Mouse (Mus musculus) embryonic fibroblast, embryonic 13.5 days (primary cell): ENCODE results near the gene Frmd4a. TPM values are rescaled to one million over a fixed set of nuclear protein-coding genes. Genes with fewer than 3 reads are reported as not detected.
A peak's percentile ranks its signal among the peaks of the same experiment; 100 is the strongest.

Experiments
- H3K27ac ChIP-seq: 2 replicates; pipeline ENCODE4 v1.5.1; 2012; ENCODE audit warnings: low read length, control low read depth, inconsistent platforms; ENCODE audit not compliant: insufficient read depth
- H3K4me1 ChIP-seq: 2 replicates; pipeline ENCODE4 v1.6.1; 2011; ENCODE audit warnings: low read length; ENCODE audit not compliant: control insufficient read depth, insufficient read depth
- H3K4me3 ChIP-seq: 2 replicates; pipeline ENCODE4 v1.5.1; 2011; ENCODE audit warnings: mild to moderate bottlenecking, control low read depth, low read length; ENCODE audit not compliant: insufficient read depth
- CTCF ChIP-seq: IDR thresholded peaks from 2 replicates; pipeline ENCODE4 v1.5.1; 2011; ENCODE audit warnings: mild to moderate bottlenecking, control low read depth, low read length, moderate library complexity, borderline replicate concordance; ENCODE audit not compliant: insufficient read depth
- POLR2A ChIP-seq: IDR thresholded peaks from 2 replicates; pipeline ENCODE4 v1.6.1; 2011; ENCODE audit warnings: low read depth, mild to moderate bottlenecking, control low read depth, low read length, moderate library complexity
- polyA plus RNA-seq: library from polyadenylated mRNA; stranded (reverse); fragments of >200 nt; gene quantifications from 2 replicates; pipeline ENCODE4 v1.2.4, GENCODE M21; 2011; ENCODE audit warnings: low read depth; ENCODE audit not compliant: missing spikeins, insufficient read length

The Frmd4a gene
- polyA plus RNA-seq, 1 experiment = 66.9 TPM

- Histone ChIP-seq H3K4me1 (peaks cover 15% of the 10 kb centered on the region; the same call in 1 of the 2 replicates), H3K27ac (no peak overlapping the region), H3K4me3 (no peak overlapping the region)
- TF ChIP-seq POLR2A = no peak
- TF ChIP-seq CTCF = no peak
Observed at GRCm38 (mm10) chr2:4551438-4551837, 533.9 kb downstream of the Frmd4a start.

- peaks cover 18% of the 10 kb centered on the region for H3K4me1 ChIP-seq
- no peak overlapping the region for H3K4me3 ChIP-seq
- TF ChIP-seq POLR2A (no peak), CTCF (no peak)
- no peak overlapping the region for H3K27ac ChIP-seq
Observed at GRCm38 (mm10) chr2:4551866-4552265, 534.3 kb downstream of the Frmd4a start.

DNA sequence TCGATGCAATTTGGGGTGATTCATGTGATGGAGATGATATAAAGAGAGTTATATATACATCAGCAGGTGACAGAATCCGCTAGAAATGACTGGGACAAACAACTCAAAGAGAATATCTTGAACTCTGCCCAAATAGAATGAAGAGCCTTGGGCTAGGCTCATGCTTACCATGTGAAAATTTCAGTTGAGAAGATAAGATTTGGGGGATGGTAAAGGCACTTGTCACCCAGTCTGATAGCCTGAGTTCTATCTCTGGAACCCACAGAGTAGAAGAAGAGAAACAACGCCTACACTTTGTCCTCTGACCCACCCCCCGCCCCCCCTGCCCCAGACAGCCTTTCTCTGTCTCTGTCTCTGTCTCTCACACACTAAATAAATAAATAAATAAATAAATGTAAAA, 535.0 kb downstream of the Frmd4a start:
- TF ChIP-seq POLR2A = no peak
- no peak for TF ChIP-seq CTCF
- Histone ChIP-seq H3K4me1 (peaks cover 21% of the 10 kb centered on the region), H3K4me3 (no peak overlapping the region), H3K27ac (no peak overlapping the region)

DNA sequence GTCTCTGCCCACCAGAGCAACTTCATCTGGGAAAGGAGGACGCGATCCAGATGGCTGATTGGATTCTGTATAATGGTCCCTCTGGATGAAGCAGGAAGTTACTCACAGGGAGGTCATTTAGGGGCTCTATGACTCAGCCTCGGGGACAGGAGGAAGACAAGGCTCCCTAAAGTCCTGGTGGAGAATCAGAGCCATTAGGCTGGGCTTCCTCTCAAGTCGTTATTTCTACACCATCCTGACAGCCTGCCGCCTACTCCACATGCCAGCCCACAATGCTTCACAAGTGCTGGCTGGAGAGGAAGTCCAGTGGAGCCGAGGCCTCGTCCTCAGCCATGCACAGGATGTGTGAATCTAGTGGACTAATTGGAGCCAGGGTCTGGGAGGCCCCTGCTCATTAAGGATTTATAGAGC, 537.7 kb downstream of the Frmd4a start:
- peak overlapping the region; percentile 45; the same call in 1 of the 2 replicates for H3K27ac ChIP-seq
- no peak for TF ChIP-seq POLR2A
- no peak for TF ChIP-seq CTCF
- no peak overlapping the region for H3K4me3 ChIP-seq
- H3K4me1 ChIP-seq = peaks cover 31% of the 10 kb centered on the region

DNA sequence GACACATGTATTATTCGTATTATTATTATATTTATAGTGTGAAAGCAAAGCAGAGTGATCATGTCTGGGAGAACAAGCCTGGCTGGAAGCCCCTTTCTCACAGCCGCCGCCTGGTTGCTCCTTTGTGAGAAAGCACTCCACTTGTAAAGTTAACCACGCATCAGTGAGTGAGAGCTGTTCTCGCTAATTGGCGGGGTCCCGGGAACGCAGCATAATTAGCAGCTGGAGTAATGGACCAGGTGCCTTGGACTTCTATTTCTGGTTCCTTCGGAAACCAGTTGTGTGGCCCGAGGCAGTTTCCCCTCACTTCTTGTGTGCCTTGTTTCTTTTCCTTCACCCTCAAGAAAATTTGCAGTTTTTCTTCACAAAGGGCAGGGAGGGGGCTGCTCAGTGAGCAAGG, 538.7 kb downstream of the Frmd4a start:
- H3K4me3 ChIP-seq = no peak overlapping the region
- peaks cover 31% of the 10 kb centered on the region for H3K4me1 ChIP-seq
- no peak for TF ChIP-seq CTCF

DNA sequence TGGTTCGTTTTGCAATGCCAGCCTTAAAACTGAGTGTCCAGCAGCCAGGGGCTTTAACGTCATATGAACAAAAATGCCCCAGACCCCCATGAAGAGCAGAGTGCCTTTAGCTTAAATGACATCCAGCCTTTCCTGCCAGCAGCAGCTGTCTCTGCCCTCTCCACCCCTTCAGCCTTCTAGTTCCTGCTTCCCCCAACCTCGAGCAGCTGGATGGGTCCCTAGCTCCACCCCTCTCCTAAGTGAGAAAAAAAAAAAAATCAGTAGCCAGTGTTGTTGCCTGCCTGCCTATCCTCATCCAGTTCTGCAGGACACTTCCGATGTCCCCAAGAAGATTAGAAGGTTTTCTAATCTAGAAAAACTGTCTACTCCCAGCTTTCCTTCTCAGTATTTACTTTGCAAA, 539.5 kb downstream of the Frmd4a start:
- no peak for TF ChIP-seq CTCF
- TF ChIP-seq POLR2A = no peak
- peak overlapping the region; percentile 98 for H3K27ac ChIP-seq
- H3K4me3 ChIP-seq = no peak overlapping the region
- H3K4me1 ChIP-seq = peaks cover 33% of the 10 kb centered on the region

More for the DNA sequence above, 538.7 kb downstream of the Frmd4a start:
- peak overlapping the region; percentile 98; the same call in 1 of the 2 replicates for H3K27ac ChIP-seq

DNA sequence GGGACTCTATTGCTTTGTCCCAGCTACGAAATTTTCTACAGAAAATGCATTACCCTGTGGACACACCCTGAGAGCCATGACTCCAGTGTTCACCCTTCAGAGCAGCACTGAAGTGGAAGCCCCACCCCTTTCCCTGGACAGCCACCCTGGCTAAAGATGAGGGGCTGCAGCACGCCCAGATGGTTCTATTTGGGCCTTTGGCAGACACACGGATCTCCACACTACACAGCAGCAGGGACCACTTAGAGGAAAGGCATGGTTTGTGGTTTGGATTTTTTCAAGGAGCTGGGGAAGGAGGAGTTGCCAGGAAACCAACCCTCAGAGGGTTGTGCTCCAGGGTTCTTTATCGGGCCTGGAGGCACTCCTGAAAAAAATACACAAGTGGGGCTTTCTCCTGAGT, 539.9 kb downstream of the Frmd4a start:
- Histone ChIP-seq H3K4me3 (no peak overlapping the region), H3K4me1 (peaks cover 33% of the 10 kb centered on the region), H3K27ac (peak overlapping the region; percentile 98)
- TF ChIP-seq CTCF (no peak), POLR2A (no peak)

GRCm38 (mm10) chr2:4558651-4559203, 541.2 kb downstream of the Frmd4a start:
- Histone ChIP-seq H3K4me3 (peak overlapping the region; percentile 76), H3K27ac (peak overlapping the region; percentile 98), H3K4me1 (peaks cover 34% of the 10 kb centered on the region)
- no peak; the same call in 1 of the 2 replicates for TF ChIP-seq POLR2A
- TF ChIP-seq CTCF = no peak

DNA sequence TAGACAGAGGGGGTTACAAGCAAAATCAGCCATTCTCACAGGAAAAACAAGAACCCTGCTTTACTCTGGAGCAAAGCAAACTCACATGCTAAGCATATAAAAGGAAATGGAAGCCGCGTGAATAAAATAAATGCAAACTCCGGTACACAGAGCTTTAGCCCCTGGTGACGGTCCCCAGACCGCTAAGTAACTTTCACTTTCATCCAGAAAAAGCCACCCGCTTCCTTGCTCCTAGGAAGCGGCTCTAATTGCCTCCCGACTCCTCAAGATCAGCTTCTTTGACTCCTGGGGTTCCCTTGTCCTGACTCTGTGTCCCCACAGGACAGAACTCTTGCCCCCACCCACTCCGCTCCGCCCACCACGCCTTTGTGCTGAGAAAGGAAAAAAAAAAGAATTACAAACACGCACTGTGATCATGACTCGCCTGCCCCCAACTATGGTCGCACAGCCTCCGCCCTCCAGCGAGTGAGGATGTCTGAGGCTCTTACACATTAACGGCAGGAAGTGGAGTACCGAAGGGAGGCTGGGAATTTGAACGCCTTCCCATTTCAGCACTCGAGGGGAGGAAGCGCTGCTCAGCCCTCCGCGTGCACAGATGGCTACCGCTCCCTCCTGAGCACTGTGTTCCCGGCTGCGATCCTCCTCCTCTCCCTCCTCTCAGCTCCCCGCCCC, 541.8 kb downstream of the Frmd4a start:
- TF ChIP-seq POLR2A = peak; percentile 62
- TF ChIP-seq CTCF = no peak
- peak overlapping the region; percentile 98 for H3K27ac ChIP-seq
- H3K4me1 ChIP-seq = peaks cover 36% of the 10 kb centered on the region
- peak overlapping the region; percentile 76 for H3K4me3 ChIP-seq

DNA sequence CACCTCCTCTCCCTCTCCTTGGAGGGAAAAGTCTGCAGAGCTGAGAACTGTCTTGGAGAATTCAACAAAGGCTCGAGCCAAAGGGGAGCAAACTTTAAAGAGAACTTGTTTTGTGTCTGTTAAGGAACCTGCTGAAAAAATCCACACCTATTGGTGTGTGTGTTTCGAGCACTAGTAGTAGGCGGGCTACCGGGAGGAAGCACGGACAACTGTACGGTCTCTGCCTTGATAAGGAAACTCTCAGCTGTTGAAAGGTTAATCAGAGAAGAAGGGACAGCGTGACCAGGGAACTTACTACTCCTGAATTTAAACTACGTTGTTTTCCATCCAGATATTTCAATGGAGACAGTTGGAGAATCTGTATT, 542.3 kb downstream of the Frmd4a start:
- Histone ChIP-seq H3K27ac (peak overlapping the region; percentile 98), H3K4me3 (peak overlapping the region; percentile 76), H3K4me1 (peaks cover 36% of the 10 kb centered on the region)
- TF ChIP-seq POLR2A (no peak), CTCF (no peak)

- peak overlapping the region; percentile 98 for H3K27ac ChIP-seq
- H3K4me1 ChIP-seq = peaks cover 31% of the 10 kb centered on the region
- peak overlapping the region; percentile 76 for H3K4me3 ChIP-seq
Observed at GRCm38 (mm10) chr2:4560516-4560915, 543.0 kb downstream of the Frmd4a start.
